Mouse (Mus musculus) embryonic fibroblast, embryonic 13.5 days (primary cell): ENCODE data around the gene Pogz.

Experiments used
- CTCF ChIP-seq: IDR thresholded peaks from 2 replicates; pipeline ENCODE4 v1.5.1; 2011; ENCODE audit warnings: mild to moderate bottlenecking, control low read depth, low read length, moderate library complexity, borderline replicate concordance; ENCODE audit not compliant: insufficient read depth
- POLR2A ChIP-seq: IDR thresholded peaks from 2 replicates; pipeline ENCODE4 v1.6.1; 2011; ENCODE audit warnings: low read depth, mild to moderate bottlenecking, control low read depth, low read length, moderate library complexity

GRCm38 (mm10) chr3:94878618-94879017, 41.3 kb downstream of the Pogz start:
- TF ChIP-seq CTCF (no peak), POLR2A (no peak)
